Mouse (Mus musculus) kidney, adult 18-20 months (tissue): ENCODE results near the gene Thap8.
A peak's percentile ranks its signal among the peaks of the same experiment; 100 is the strongest.
"Not testable (repeated sequence)": the region's sequence is repeated elsewhere in the genome, so short reads cannot be mapped to it uniquely, and the experiment has no call there.

ENCODE experiments used
- DNase-seq: peaks from one replicate; pipeline ENCODE4 v3.0.0; 2021

Thap8 gene

GRCm38 (mm10) chr7:30279951-30280669 is at the start of gene Thap8, which contains the start of gene Wdr62:
Thap8 (plus strand) TSS chr7:30280094.
Wdr62 (minus strand) TSS chr7:30280419.
- DNase-seq, result peak; percentile 92

GRCm38 (mm10) chr7:30231328-30231668 is 48.6 kb upstream of the Thap8 start:
- no peak for DNase-seq

GRCm38 (mm10) chr7:30231669-30232454 is 48.0 kb upstream of the Thap8 start, which contains the start of the genes Polr2i and Tbcb:
Polr2i (plus strand) TSS chr7:30231948.
Tbcb (minus strand) TSS chr7:30232272.
- peak; percentile 97 for DNase-seq

- peak; percentile 63 for DNase-seq
These were observed 47.2 kb upstream of the Thap8 start for GRCm38 (mm10) chr7:30232631-30233148.

GRCm38 (mm10) chr7:30233387-30233786 is 46.5 kb upstream of the Thap8 start:
- peak; percentile 44 for DNase-seq

GRCm38 (mm10) chr7:30234276-30234858 is 45.5 kb upstream of the Thap8 start:
- DNase-seq, result peak; percentile 81

GRCm38 (mm10) chr7:30235091-30235490 is 44.8 kb upstream of the Thap8 start:
- DNase-seq, result no peak

GRCm38 (mm10) chr7:30235625-30236024 is 44.3 kb upstream of the Thap8 start, which contains the start of gene Ovol3:
Ovol3 (minus strand) TSS chr7:30235725.
- DNase-seq, result no peak

- DNase-seq, result not testable (repeated sequence)
These were observed 42.5 kb upstream of the Thap8 start for GRCm38 (mm10) chr7:30237374-30237773.

GRCm38 (mm10) chr7:30251956-30252954 is 27.6 kb upstream of the Thap8 start:
- DNase-seq, result peak; percentile 45

- DNase-seq, result no peak
These were observed 14.9 kb upstream of the Thap8 start for GRCm38 (mm10) chr7:30265041-30265440.

- no peak for DNase-seq
These were observed 14.4 kb upstream of the Thap8 start for GRCm38 (mm10) chr7:30265531-30265930.

GRCm38 (mm10) chr7:30265935-30266334 is 14.0 kb upstream of the Thap8 start:
- DNase-seq, result no peak

- no peak for DNase-seq
These were observed 13.1 kb upstream of the Thap8 start for GRCm38 (mm10) chr7:30266780-30267179.

- DNase-seq, result no peak
These were observed 10.3 kb upstream of the Thap8 start for GRCm38 (mm10) chr7:30269641-30270040.

- no peak for DNase-seq
These were observed 5.5 kb upstream of the Thap8 start for GRCm38 (mm10) chr7:30274383-30274782.

GRCm38 (mm10) chr7:30278911-30279310 is 983 bp upstream of the Thap8 start:
- DNase-seq, result no peak

GRCm38 (mm10) chr7:30279536-30279935 is 358 bp upstream of the Thap8 start:
- DNase-seq, result no peak

GRCm38 (mm10) chr7:30280670-30281138 is 810 bp downstream of the Thap8 start:
- peak; percentile 85 for DNase-seq

GRCm38 (mm10) chr7:30281522-30281921 is 1.6 kb downstream of the Thap8 start:
- DNase-seq, result no peak

- no peak for DNase-seq
These were observed 2.8 kb downstream of the Thap8 start for GRCm38 (mm10) chr7:30282740-30283139.
